Mouse (Mus musculus): ENCODE data around the gene Ppp1r37. TPM values are rescaled to one million over a fixed set of nuclear protein-coding genes. Genes with fewer than 3 reads are reported as not detected.

The Ppp1r37 gene
- polyA plus RNA-seq, 1 experiment = 137 TPM

DNA sequence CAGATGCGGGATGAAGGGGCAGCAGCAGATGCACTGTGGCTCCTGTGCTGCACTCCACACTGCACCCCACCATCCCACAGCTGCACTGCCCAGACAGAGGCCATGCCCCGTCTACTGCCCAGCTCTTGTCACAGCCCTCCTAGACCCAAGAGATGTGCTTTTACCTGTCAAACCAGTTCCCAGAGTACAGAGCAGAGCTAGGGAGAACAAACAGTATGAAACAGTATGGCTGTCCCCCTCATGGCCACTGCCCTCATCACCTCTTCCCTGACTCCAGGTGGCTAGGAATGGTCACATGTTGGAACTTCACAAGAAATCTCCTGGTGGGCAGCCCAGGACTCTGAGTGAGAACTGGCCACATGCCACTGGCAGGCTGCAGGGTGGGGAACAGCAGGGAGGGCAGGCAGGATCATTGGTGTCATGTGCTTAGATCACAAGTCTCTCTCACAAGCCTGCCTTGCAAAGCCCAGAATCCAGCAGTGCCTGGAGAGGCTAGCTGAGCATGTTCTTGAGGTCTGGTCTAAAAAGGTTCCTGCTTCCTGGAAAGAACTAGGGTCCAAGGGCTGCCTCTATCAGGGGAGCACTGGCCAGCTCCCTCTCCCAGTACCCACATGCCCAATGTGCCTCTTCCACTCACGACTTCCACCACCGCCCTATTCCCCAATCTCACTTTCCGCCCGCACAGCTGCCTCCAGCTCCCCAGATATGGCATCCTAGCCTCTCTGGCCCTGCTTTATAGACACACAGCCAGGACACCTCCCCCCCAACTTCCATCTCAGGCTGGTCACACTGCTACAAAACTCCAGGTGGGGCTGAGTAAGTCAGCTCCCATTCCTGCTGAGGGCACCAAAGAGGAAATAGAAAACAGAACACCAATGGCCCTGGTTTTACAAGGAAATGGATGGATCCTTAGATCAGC is 4.6 kb downstream of the Ppp1r37 start:
- no peaks in the 10 kb centered on the region for H3K27me3 ChIP-seq (ENCODE audit: control insufficient read depth, insufficient read depth, low read length)
- no peak for DNase-seq
- peaks cover 4% of the 10 kb centered on the region; the same call in 1 of the 2 replicates for H3K36me3 ChIP-seq (ENCODE audit: control insufficient read depth, insufficient read depth, low read length)
- WGBS = 95% methylated on average over 6 of the region's 6 CpGs
- no peak for TF ChIP-seq CTCF (IDR thresholded peaks at IDR 0.05; ENCODE audit: borderline replicate concordance, control insufficient read depth, extremely low read depth, insufficient read depth, low read length, poor library complexity)
- no peak for TF ChIP-seq POLR2A (IDR thresholded peaks at IDR 0.05; ENCODE audit: control insufficient read depth, extremely low read depth, insufficient read depth, low read length, poor library complexity)
- H3K4me3 ChIP-seq (ENCODE audit: control insufficient read depth, insufficient read depth, low read length) = no peak overlapping the region
- H3K4me1 ChIP-seq (replicated peaks; ENCODE audit: control insufficient read depth, insufficient read depth, low read length) = peaks cover 27% of the 10 kb centered on the region
- H3K27ac ChIP-seq (ENCODE audit: control insufficient read depth, insufficient read depth, low read length) = no peak overlapping the region

- Histone ChIP-seq H3K27me3 (ENCODE audit: control insufficient read depth, insufficient read depth, low read length) (no peaks in the 10 kb centered on the region), H3K27ac (ENCODE audit: control insufficient read depth, insufficient read depth, low read length) (no peak overlapping the region), H3K4me3 (ENCODE audit: control insufficient read depth, insufficient read depth, low read length) (no peak overlapping the region), H3K4me1 (replicated peaks; ENCODE audit: control insufficient read depth, insufficient read depth, low read length) (peaks cover 21% of the 10 kb centered on the region), H3K36me3 (ENCODE audit: control insufficient read depth, insufficient read depth, low read length) (peaks cover 4% of the 10 kb centered on the region; the same call in 1 of the 2 replicates)
- TF ChIP-seq CTCF (IDR thresholded peaks at IDR 0.05; ENCODE audit: borderline replicate concordance, control insufficient read depth, extremely low read depth, insufficient read depth, low read length, poor library complexity) (no peak), POLR2A (IDR thresholded peaks at IDR 0.05; ENCODE audit: control insufficient read depth, extremely low read depth, insufficient read depth, low read length, poor library complexity) (no peak)
- 95% methylated on average over 2 of the region's 2 CpGs for WGBS
- DNase-seq = no peak
Observed at GRCm38 (mm10) chr7:19557086-19557485, 5.8 kb downstream of the Ppp1r37 start.

DNA sequence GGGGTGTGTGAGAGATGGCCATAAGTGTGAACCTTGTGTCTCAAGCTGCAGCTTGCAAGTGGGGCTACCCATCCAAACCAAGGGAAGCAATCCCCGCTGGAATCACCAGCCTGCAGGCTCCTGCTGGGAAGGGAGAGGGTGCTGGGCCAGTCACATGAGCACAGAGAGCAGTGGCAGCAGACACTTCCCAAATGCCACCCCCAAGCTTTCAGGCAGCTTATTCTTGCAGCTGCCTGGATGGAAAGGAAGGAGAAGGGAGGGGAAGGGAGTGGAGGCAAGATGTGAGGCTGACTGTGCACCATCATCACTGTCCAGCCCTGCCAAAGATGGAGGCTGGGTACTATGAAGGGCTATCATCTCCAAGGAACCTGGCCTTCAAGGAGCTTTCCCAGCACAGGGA is 8.7 kb downstream of the Ppp1r37 start:
- WGBS = 96% methylated on average over 1 of the region's 1 CpGs
- Histone ChIP-seq H3K27me3 (ENCODE audit: control insufficient read depth, insufficient read depth, low read length) (no peaks in the 10 kb centered on the region), H3K4me1 (replicated peaks; ENCODE audit: control insufficient read depth, insufficient read depth, low read length) (peaks cover 8% of the 10 kb centered on the region), H3K4me3 (ENCODE audit: control insufficient read depth, insufficient read depth, low read length) (no peak overlapping the region), H3K36me3 (ENCODE audit: control insufficient read depth, insufficient read depth, low read length) (peaks cover 4% of the 10 kb centered on the region; the same call in 1 of the 2 replicates), H3K27ac (ENCODE audit: control insufficient read depth, insufficient read depth, low read length) (no peak overlapping the region)
- DNase-seq = no peak
- TF ChIP-seq CTCF (IDR thresholded peaks at IDR 0.05; ENCODE audit: borderline replicate concordance, control insufficient read depth, extremely low read depth, insufficient read depth, low read length, poor library complexity) (no peak), POLR2A (IDR thresholded peaks at IDR 0.05; ENCODE audit: control insufficient read depth, extremely low read depth, insufficient read depth, low read length, poor library complexity) (no peak)

DNA sequence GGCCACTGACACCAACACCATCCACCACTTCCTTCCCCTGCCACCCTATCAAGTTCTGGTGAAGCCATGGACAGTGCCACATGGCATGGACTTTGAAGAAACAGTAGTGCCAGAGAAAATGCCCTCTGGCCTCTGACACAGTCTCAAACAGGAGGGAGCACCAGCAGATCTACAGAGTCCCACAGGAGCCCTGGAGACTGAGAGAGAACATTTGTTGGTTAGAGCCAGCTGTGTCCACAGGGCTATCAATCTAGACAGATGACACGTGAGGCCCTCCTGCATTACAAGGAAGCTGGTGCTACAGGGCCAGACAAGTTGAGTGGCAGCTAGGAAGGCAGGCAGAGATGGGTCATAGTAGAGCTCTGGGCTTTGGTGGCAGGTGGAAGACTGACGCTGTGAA is 10.4 kb downstream of the Ppp1r37 start:
- Histone ChIP-seq H3K27ac (ENCODE audit: control insufficient read depth, insufficient read depth, low read length) (no peak overlapping the region), H3K36me3 (ENCODE audit: control insufficient read depth, insufficient read depth, low read length) (peaks cover 4% of the 10 kb centered on the region; the same call in 1 of the 2 replicates), H3K4me3 (ENCODE audit: control insufficient read depth, insufficient read depth, low read length) (no peak overlapping the region), H3K4me1 (replicated peaks; ENCODE audit: control insufficient read depth, insufficient read depth, low read length) (peaks cover 15% of the 10 kb centered on the region), H3K27me3 (ENCODE audit: control insufficient read depth, insufficient read depth, low read length) (no peaks in the 10 kb centered on the region)
- DNase-seq = no peak
- no peak for TF ChIP-seq CTCF (IDR thresholded peaks at IDR 0.05; ENCODE audit: borderline replicate concordance, control insufficient read depth, extremely low read depth, insufficient read depth, low read length, poor library complexity)
- TF ChIP-seq POLR2A (IDR thresholded peaks at IDR 0.05; ENCODE audit: control insufficient read depth, extremely low read depth, insufficient read depth, low read length, poor library complexity) = no peak
- 36% methylated on average over 2 of the region's 2 CpGs for WGBS

- DNase-seq = no peak
- no peak for TF ChIP-seq POLR2A (IDR thresholded peaks at IDR 0.05; ENCODE audit: control insufficient read depth, extremely low read depth, insufficient read depth, low read length, poor library complexity)
- no peak for TF ChIP-seq CTCF (IDR thresholded peaks at IDR 0.05; ENCODE audit: borderline replicate concordance, control insufficient read depth, extremely low read depth, insufficient read depth, low read length, poor library complexity)
- H3K4me3 ChIP-seq (ENCODE audit: control insufficient read depth, insufficient read depth, low read length) = no peak overlapping the region
- WGBS = 95% methylated on average over 5 of the region's 5 CpGs
- H3K27ac ChIP-seq (ENCODE audit: control insufficient read depth, insufficient read depth, low read length) = no peak overlapping the region
- no peaks in the 10 kb centered on the region for H3K27me3 ChIP-seq (ENCODE audit: control insufficient read depth, insufficient read depth, low read length)
- H3K36me3 ChIP-seq (ENCODE audit: control insufficient read depth, insufficient read depth, low read length) = peaks cover 4% of the 10 kb centered on the region; the same call in 1 of the 2 replicates
- peaks cover 22% of the 10 kb centered on the region for H3K4me1 ChIP-seq (replicated peaks; ENCODE audit: control insufficient read depth, insufficient read depth, low read length)
Observed at GRCm38 (mm10) chr7:19551634-19552033, 11.2 kb downstream of the Ppp1r37 start.

DNA sequence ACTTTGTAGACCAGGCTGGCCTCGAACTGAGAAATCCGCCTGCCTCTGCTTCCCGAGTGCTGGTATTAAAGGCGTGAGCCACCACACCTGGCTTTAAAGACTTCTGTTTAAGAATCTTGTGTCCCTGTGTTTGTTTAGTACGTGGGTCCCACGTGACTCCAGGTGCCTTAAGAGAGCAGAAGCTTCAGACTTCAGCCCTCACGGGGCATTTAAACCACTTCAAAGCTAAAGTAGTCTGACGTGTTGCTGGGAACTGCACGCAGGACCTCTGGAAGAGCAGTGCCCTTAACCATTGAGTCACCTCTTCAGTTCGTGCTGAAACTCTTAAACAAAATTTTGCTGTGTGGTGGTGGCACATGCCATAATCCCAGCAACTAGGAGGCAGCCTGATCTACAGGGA is 13.5 kb downstream of the Ppp1r37 start:
- no peaks in the 10 kb centered on the region for H3K27me3 ChIP-seq (ENCODE audit: control insufficient read depth, insufficient read depth, low read length)
- peaks cover 37% of the 10 kb centered on the region for H3K4me1 ChIP-seq (replicated peaks; ENCODE audit: control insufficient read depth, insufficient read depth, low read length)
- H3K27ac ChIP-seq (ENCODE audit: control insufficient read depth, insufficient read depth, low read length) = no peak overlapping the region
- TF ChIP-seq CTCF (IDR thresholded peaks at IDR 0.05; ENCODE audit: borderline replicate concordance, control insufficient read depth, extremely low read depth, insufficient read depth, low read length, poor library complexity) = no peak
- no peak for TF ChIP-seq POLR2A (IDR thresholded peaks at IDR 0.05; ENCODE audit: control insufficient read depth, extremely low read depth, insufficient read depth, low read length, poor library complexity)
- DNase-seq = no peak
- WGBS = 45% methylated on average over 10 of the region's 10 CpGs
- H3K36me3 ChIP-seq (ENCODE audit: control insufficient read depth, insufficient read depth, low read length) = peaks cover 4% of the 10 kb centered on the region; the same call in 1 of the 2 replicates
- H3K4me3 ChIP-seq (ENCODE audit: control insufficient read depth, insufficient read depth, low read length) = no peak overlapping the region
